In the genomic region with DNA sequence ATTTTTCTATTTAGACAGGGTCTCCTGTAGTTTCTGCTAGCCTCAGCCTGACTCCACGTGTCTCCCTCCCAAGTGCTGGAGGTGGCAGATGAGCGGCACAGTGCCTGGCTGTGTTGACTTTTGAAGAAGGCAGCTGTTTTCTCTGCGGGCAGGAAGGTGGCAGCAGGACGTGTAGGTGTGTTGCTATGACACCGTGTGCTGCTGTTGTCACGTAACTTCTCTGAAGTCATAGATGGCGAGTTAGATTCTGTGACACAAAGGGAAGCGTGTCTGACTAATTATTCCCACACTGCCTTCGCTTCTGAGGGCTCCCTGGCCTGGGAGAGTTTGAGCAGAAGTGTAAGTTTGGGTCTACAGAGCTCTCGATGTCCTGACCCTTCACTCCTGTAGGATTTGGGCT, we compare ENCODE assay signal across 12 mouse cellular contexts. TPM values are rescaled to one million over a fixed set of nuclear protein-coding genes. Genes with fewer than 3 reads are reported as not detected.
A peak's percentile ranks its signal among the peaks of the same experiment; 100 is the strongest.
DNase-seq lines count a peak whose midpoint lies in the region; ATAC-seq and TF ChIP-seq lines count a peak whose summit lies in the region.
"Had no signal": no experiment of that assay in that cellular context is flagged by ENCODE, and none has a peak within 500 bp of the region (broad histone marks: within the 10 kb centered on the region; RNA-seq: fewer than 3 reads in every experiment).

No protein-coding gene starts in this region.

- DNase-seq in lung, postnatal 36 days, result peak; percentile 48
- no peak for DNase-seq in lung, adult 2 months
- DNase-seq in left cerebral cortex, postnatal 25 days (ENCODE audit: low spot score in 2 of 2), result peak; percentile 27 to 74
- peak; percentile 92 for DNase-seq in thymus, postnatal 0 days (ENCODE audit: low spot score)
- DNase-seq in kidney, adult 8-10 months, result no peak
- DNase-seq in adrenal gland, postnatal 10 days, result no peak
- DNase-seq in hindbrain, embryonic 10.5 days (ENCODE audit: low spot score), result no peak
- DNase-seq: gastrocnemius, postnatal 25 days had no signal

- no peak for TF ChIP-seq CTCF in lung, adult 2 months (IDR thresholded peaks at IDR 0.05; ENCODE audit: insufficient read depth, low read length)

- no peak for TF ChIP-seq POLR2A in lung, adult 2 months (IDR thresholded peaks at IDR 0.05; ENCODE audit: borderline replicate concordance, extremely low read depth, low read depth, low read length)

- H3K4me3 ChIP-seq in lung, adult 2 months (replicated peaks; ENCODE audit: extremely low read depth, low read depth, low read length), result no peak overlapping the region
- no peak overlapping the region for H3K4me3 ChIP-seq in hindbrain, embryonic 10.5 days

- intact Hi-C loops in left cerebral cortex, postnatal 25 days (cut with DNase I), result no loop called here

- H3K27ac ChIP-seq in hindbrain, embryonic 10.5 days, result no peak overlapping the region

- H3K27me3 ChIP-seq in hindbrain, embryonic 10.5 days (ENCODE audit: insufficient read depth, poor library complexity, severe bottlenecking), result peaks cover under 1% of the 10 kb centered on the region; the same call in 1 of the 2 replicates

- ATAC-seq in activated CD4-positive, CD25-positive, alpha-beta regulatory T cell, adult 4 months, result peak; percentile 91
- ATAC-seq: hindbrain, embryonic 16.5 days had no signal

- H3K4me1 ChIP-seq in lung, adult 2 months (ENCODE audit: control insufficient read depth, insufficient read depth, low read length), result no peaks in the 10 kb centered on the region
- no peaks in the 10 kb centered on the region for H3K4me1 ChIP-seq in hindbrain, embryonic 10.5 days (replicated peaks)

- H3K9me3 ChIP-seq in hindbrain, embryonic 10.5 days, result no peaks in the 10 kb centered on the region

- H3K36me3 ChIP-seq in hindbrain, embryonic 10.5 days, result no peaks in the 10 kb centered on the region

- WGBS in lung, adult 2 months, result 28% methylated on average over 10 of the region's 10 CpGs
- 56% methylated on average over 10 of the region's 10 CpGs for WGBS in hindbrain, embryonic 10.5 days

RNA-seq across cellular contexts. Expression of a gene that starts 20.6 kb away (rescaled TPM):
- polyA plus RNA-seq in lung, adult 2 months (2012; rRNA removed), result 0.17 and 0.19 TPM in 2 replicates
- 1 to 10 TPM; 1.3 to 1.8 TPM for polyA plus RNA-seq in activated CD4-positive, CD25-positive, alpha-beta regulatory T cell, adult 4 months (2017; shearing (Covaris generic))
- not detected for total RNA-seq in left cerebral cortex, postnatal 25 days (2021)
- polyA plus RNA-seq in thymus, postnatal 0 days (2015; fragmentation: Nextera tagmentation; extraction: Ambion mirVana), result 0.22 and 0.36 TPM in 2 replicates
- total RNA-seq in adrenal gland, postnatal 10 days (2021), result not detected
- 0.17 TPM in 1 of 2 replicates, not detected in the other for polyA plus RNA-seq in hindbrain, embryonic 10.5 days (2016; fragmentation: Nextera tagmentation; extraction: Ambion mirVana)
- total RNA-seq: gastrocnemius, postnatal 25 days had no signal
- polyA plus RNA-seq: embryonic facial prominence, embryonic 11.5 days; neural tube, embryonic 14.5 days had no signal

RNA-seq across cellular contexts. Expression of a gene that starts 28.4 kb away (rescaled TPM):
- polyA plus RNA-seq in lung, adult 2 months (2012; rRNA removed), result 8.1 and 9.8 TPM in 2 replicates
- 100 to 1,000 TPM; 427 to 432 TPM for polyA plus RNA-seq in activated CD4-positive, CD25-positive, alpha-beta regulatory T cell, adult 4 months (2017; shearing (Covaris generic))
- total RNA-seq in left cerebral cortex, postnatal 25 days (2021), result not detected
- polyA plus RNA-seq in thymus, postnatal 0 days (2015; fragmentation: Nextera tagmentation; extraction: Ambion mirVana), result 175 and 252 TPM in 2 replicates
- total RNA-seq in adrenal gland, postnatal 10 days (2021), result 1 to 10 TPM; 1.9 to 2.2 TPM
- polyA plus RNA-seq in hindbrain, embryonic 10.5 days (2016; fragmentation: Nextera tagmentation; extraction: Ambion mirVana), result 1.2 TPM in 2 replicates

RNA-seq across cellular contexts. Expression of a gene that starts 33.6 kb away (rescaled TPM):
- 29.8 and 33.4 TPM in 2 replicates for polyA plus RNA-seq in lung, adult 2 months (2012; rRNA removed)
- 10 to 100 TPM; 65.5 to 84.7 TPM for polyA plus RNA-seq in activated CD4-positive, CD25-positive, alpha-beta regulatory T cell, adult 4 months (2017; shearing (Covaris generic))
- 1 to 10 TPM; 3.5 to 4.0 TPM for total RNA-seq in left cerebral cortex, postnatal 25 days (2021)
- 42.5 and 53.1 TPM in 2 replicates for polyA plus RNA-seq in thymus, postnatal 0 days (2015; fragmentation: Nextera tagmentation; extraction: Ambion mirVana)
- 10 to 100 TPM; 13.0 to 13.4 TPM for total RNA-seq in adrenal gland, postnatal 10 days (2021)
- polyA plus RNA-seq in hindbrain, embryonic 10.5 days (2016; fragmentation: Nextera tagmentation; extraction: Ambion mirVana), result 1.9 TPM in 2 replicates

RNA-seq across cellular contexts. Expression of a gene that starts 48.4 kb away (rescaled TPM):
- 107 and 116 TPM in 2 replicates for polyA plus RNA-seq in lung, adult 2 months (2012; rRNA removed)
- not detected for polyA plus RNA-seq in activated CD4-positive, CD25-positive, alpha-beta regulatory T cell, adult 4 months (2017; shearing (Covaris generic))
- total RNA-seq in left cerebral cortex, postnatal 25 days (2021), result 1 to 10 TPM; 8.1 to 9.9 TPM
- 29.6 and 30.9 TPM in 2 replicates for polyA plus RNA-seq in thymus, postnatal 0 days (2015; fragmentation: Nextera tagmentation; extraction: Ambion mirVana)
- total RNA-seq in adrenal gland, postnatal 10 days (2021), result 10 to 100 TPM; 64.5 to 70.3 TPM
- polyA plus RNA-seq in hindbrain, embryonic 10.5 days (2016; fragmentation: Nextera tagmentation; extraction: Ambion mirVana), result 21.0 and 22.7 TPM in 2 replicates

RNA-seq across cellular contexts. Expression of a gene that starts 49.9 kb away (rescaled TPM):
- polyA plus RNA-seq in lung, adult 2 months (2012; rRNA removed), result 12.5 and 22.0 TPM in 2 replicates
- polyA plus RNA-seq in activated CD4-positive, CD25-positive, alpha-beta regulatory T cell, adult 4 months (2017; shearing (Covaris generic)), result 10 to 100 TPM; 14.0 to 14.4 TPM
- 10 to 100 TPM; 87.8 to 97.9 TPM for total RNA-seq in left cerebral cortex, postnatal 25 days (2021)
- polyA plus RNA-seq in thymus, postnatal 0 days (2015; fragmentation: Nextera tagmentation; extraction: Ambion mirVana), result 61.0 and 75.3 TPM in 2 replicates
- total RNA-seq in adrenal gland, postnatal 10 days (2021), result 10 to 100 TPM; 16.4 to 32.8 TPM
- polyA plus RNA-seq in hindbrain, embryonic 10.5 days (2016; fragmentation: Nextera tagmentation; extraction: Ambion mirVana), result 3.3 and 3.9 TPM in 2 replicates

Comparison
In these comparisons a context has a peak if more than half of its experiments do, and no peak if none do; other contexts are left out.
1. DNase-seq: peak in lung, postnatal 36 days (single experiment), left cerebral cortex, postnatal 25 days (2 of 2) and thymus, postnatal 0 days (single experiment); none in lung, adult 2 months (single experiment), kidney, adult 8-10 months (0 of 2), adrenal gland, postnatal 10 days (single experiment) and hindbrain, embryonic 10.5 days (single experiment).
2. RNA of a gene that starts 28.4 kb away (polyA plus RNA-seq): 427 to 432 TPM in activated CD4-positive, CD25-positive, alpha-beta regulatory T cell, adult 4 months and 175 to 252 TPM in thymus, postnatal 0 days; 8.1 to 9.8 TPM in lung, adult 2 months and 1.2 TPM in hindbrain, embryonic 10.5 days; every median in the first group is over 10 times any median in the second.
3. RNA of a gene that starts 33.6 kb away (polyA plus RNA-seq): 65.5 to 84.7 TPM in activated CD4-positive, CD25-positive, alpha-beta regulatory T cell, adult 4 months, 42.5 to 53.1 TPM in thymus, postnatal 0 days and 29.8 to 33.4 TPM in lung, adult 2 months; 1.9 TPM in hindbrain, embryonic 10.5 days; every median in the first group is over 10 times any median in the second.